Mouse (Mus musculus) neural tube, embryonic 11.5 days (tissue): ENCODE results near the gene Gm21976. TPM values are rescaled to one million over a fixed set of nuclear protein-coding genes. Genes with fewer than 3 reads are reported as not detected.

Source experiments
- ATAC-seq: fragments of 200-750 bp; cut with Nextera tagmentation; 2 replicates; pipeline ENCODE4 v1.8.0; 2017; ENCODE audit warnings: moderate number of reproducible peaks, mild to moderate bottlenecking, moderate TSS enrichment, moderate library complexity; ENCODE audit not compliant: insufficient read depth, low FRiP score, low TSS enrichment
- DNase-seq: peaks from one replicate; pipeline ENCODE4 v3.0.0-alpha.2; 2015; ENCODE audit warnings: low spot score
- H3K27ac ChIP-seq: fragments of 300-500 bp; sonication (generic); 2 replicates; pipeline ENCODE4 v1.5.1; 2014; ENCODE audit warnings: low read depth, mild to moderate bottlenecking, low read length
- H3K27me3 ChIP-seq: fragments of 300-500 bp; sonication (generic); 2 replicates; pipeline ENCODE4 v1.6.1; 2014; ENCODE audit warnings: mild to moderate bottlenecking, low read length, mixed read lengths; ENCODE audit not compliant: control insufficient read depth, insufficient read depth
- H3K36me3 ChIP-seq: fragments of 300-500 bp; sonication (generic); 2 replicates; pipeline ENCODE4 v1.6.1; 2014; ENCODE audit warnings: mild to moderate bottlenecking, low read length, moderate library complexity, mixed read lengths; ENCODE audit not compliant: control insufficient read depth, insufficient read depth
- H3K4me1 ChIP-seq: fragments of 300-500 bp; sonication (generic); 2 replicates; pipeline ENCODE4 v1.6.1; 2014; ENCODE audit warnings: low read length, mixed read lengths; ENCODE audit not compliant: control insufficient read depth, insufficient read depth
- H3K4me2 ChIP-seq: fragments of 300-500 bp; sonication (generic); 2 replicates; pipeline ENCODE4 v1.6.1; 2014; ENCODE audit warnings: low read depth, mild to moderate bottlenecking, moderate library complexity
- H3K4me3 ChIP-seq: fragments of 300-500 bp; sonication (generic); 2 replicates; pipeline ENCODE4 v1.5.1; 2014; ENCODE audit warnings: low read depth, low read length
- H3K9ac ChIP-seq: fragments of 300-500 bp; sonication (generic); 2 replicates; pipeline ENCODE4 v1.6.1; 2014; ENCODE audit warnings: mild to moderate bottlenecking, low read length
- H3K9me3 ChIP-seq: fragments of 300-500 bp; sonication (generic); 2 replicates; pipeline ENCODE4 v1.6.1; 2016; ENCODE audit warnings: low read length; ENCODE audit not compliant: control insufficient read depth
- WGBS: fragments of 180-500 bp; shearing (Covaris S2); extraction: QIAGEN DNeasy Blood & Tissue Kit; methylation state at CpG from one replicate; pipeline ENCODE4 v1.1.7; 2014; 5-methylcytosine and 5-hydroxymethylcytosine counted together
- polyA plus RNA-seq: library from polyadenylated mRNA; unstranded; fragments of >200 nt; fragmentation: Nextera tagmentation; extraction: Ambion mirVana; gene quantifications from 2 replicates; pipeline ENCODE4 v1.2.1, GENCODE M21; 2014

Gene Gm21976
- polyA plus RNA-seq, 1 experiment from 2014 or later, result not detected

- Histone ChIP-seq H3K4me2 (peak overlapping the region; percentile 54), H3K36me3 (peaks cover 1% of the 10 kb centered on the region; the same call in 1 of the 2 replicates), H3K27ac (peak overlapping the region; percentile 84), H3K4me3 (peak overlapping the region; percentile 100), H3K9me3 (no peaks in the 10 kb centered on the region), H3K9ac (peak overlapping the region; percentile 98), H3K27me3 (no peaks in the 10 kb centered on the region), H3K4me1 (peaks cover 4% of the 10 kb centered on the region; the same call in 1 of the 2 replicates)
- DNase-seq, result no peak
- no peak for ATAC-seq
- 3% methylated on average over 16 of the region's 16 CpGs for WGBS
Observed at GRCm38 (mm10) chr13:98317246-98317677, 37.6 kb downstream of the Gm21976 start.

DNA sequence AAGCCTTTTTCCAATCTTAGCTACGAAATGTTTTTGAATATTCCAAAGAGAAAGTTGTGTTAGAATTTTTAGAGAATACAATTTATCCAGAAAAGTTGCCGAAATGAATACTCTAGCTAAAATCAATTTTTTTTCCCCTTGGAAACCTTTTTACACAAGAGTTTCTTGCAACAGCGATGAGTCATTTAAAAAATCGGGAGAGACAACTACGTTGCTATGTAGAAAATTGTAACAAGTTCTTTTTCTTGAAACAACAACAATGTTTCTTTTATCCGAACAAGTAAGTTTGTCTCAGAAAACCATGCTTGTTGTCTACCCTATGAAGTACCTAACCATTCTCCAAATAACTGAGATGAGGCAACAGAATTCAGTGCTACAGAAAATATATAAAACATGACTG is 38.2 kb downstream of the Gm21976 start:
- DNase-seq, result no peak
- no peak overlapping the region for H3K4me3 ChIP-seq
- peaks cover 4% of the 10 kb centered on the region; the same call in 1 of the 2 replicates for H3K4me1 ChIP-seq
- H3K27me3 ChIP-seq, result no peaks in the 10 kb centered on the region
- no peaks in the 10 kb centered on the region for H3K9me3 ChIP-seq
- no peak overlapping the region for H3K9ac ChIP-seq
- H3K4me2 ChIP-seq, result no peak overlapping the region; the same call in 1 of the 2 replicates
- 87% methylated on average over 6 of the region's 6 CpGs for WGBS
- no peak overlapping the region for H3K27ac ChIP-seq
- no peaks in the 10 kb centered on the region for H3K36me3 ChIP-seq
- no peak for ATAC-seq

DNA sequence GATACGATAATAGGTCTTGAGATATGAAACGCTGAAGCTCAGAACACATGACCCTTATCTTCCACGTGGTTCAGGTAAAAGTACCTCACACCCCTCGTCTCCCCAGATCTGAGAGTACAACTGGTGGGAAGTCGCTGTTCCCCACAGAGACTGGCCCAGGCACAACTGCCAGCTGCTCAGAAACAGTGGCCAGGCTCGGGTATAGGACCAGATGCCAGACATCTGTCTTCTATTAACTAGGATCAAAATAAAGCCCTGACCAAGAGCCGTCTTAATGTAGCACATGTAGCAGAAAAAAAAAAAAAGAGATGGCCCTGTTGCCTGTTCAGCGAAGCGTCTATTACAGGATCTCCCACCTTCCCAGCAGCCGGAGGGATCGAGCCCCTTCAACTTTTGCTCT is 45.3 kb downstream of the Gm21976 start:
- no peak overlapping the region for H3K9ac ChIP-seq
- H3K4me3 ChIP-seq, result no peak overlapping the region
- no peaks in the 10 kb centered on the region for H3K27me3 ChIP-seq
- no peaks in the 10 kb centered on the region for H3K4me1 ChIP-seq
- H3K4me2 ChIP-seq, result no peak overlapping the region
- no peaks in the 10 kb centered on the region for H3K36me3 ChIP-seq
- H3K9me3 ChIP-seq, result no peaks in the 10 kb centered on the region
- no peak overlapping the region for H3K27ac ChIP-seq
- WGBS, result 70% methylated on average over 11 of the region's 11 CpGs
- ATAC-seq (no peak), DNase-seq (no peak)

DNA sequence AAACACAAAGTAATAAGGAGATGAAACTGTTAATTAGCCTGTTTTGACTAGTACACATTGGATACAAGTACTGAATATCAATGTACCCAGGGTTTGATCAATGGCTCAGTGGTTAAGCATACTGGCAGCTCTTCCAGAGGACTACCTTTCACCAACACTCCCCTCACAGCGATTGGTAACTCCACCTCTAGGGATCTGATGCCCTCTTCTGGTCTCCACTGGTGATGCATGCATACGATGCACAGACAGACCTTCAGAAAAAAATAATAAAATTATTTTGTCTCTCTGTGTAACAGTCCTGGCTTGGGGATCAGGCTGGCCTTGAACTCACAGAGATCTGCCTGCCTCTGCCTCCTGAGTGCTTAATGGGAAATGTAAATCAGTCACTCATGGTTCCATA is 52.4 kb downstream of the Gm21976 start:
- 57% methylated on average over 2 of the region's 2 CpGs for WGBS
- DNase-seq (no peak), ATAC-seq (no peak)
- Histone ChIP-seq H3K4me3 (no peak overlapping the region), H3K27me3 (no peaks in the 10 kb centered on the region), H3K27ac (no peak overlapping the region), H3K9ac (no peak overlapping the region), H3K4me2 (no peak overlapping the region), H3K4me1 (no peaks in the 10 kb centered on the region), H3K9me3 (no peaks in the 10 kb centered on the region), H3K36me3 (no peaks in the 10 kb centered on the region)

- Histone ChIP-seq H3K9ac (no peak overlapping the region), H3K4me2 (no peak overlapping the region), H3K4me1 (no peaks in the 10 kb centered on the region), H3K4me3 (no peak overlapping the region), H3K27me3 (no peaks in the 10 kb centered on the region), H3K9me3 (no peaks in the 10 kb centered on the region), H3K36me3 (no peaks in the 10 kb centered on the region), H3K27ac (no peak overlapping the region)
- 77% methylated on average over 1 of the region's 1 CpGs for WGBS
- no peak for ATAC-seq
- no peak for DNase-seq
Observed at GRCm38 (mm10) chr13:98336205-98336604, 56.5 kb downstream of the Gm21976 start.

- no peaks in the 10 kb centered on the region for H3K4me1 ChIP-seq
- no peak overlapping the region for H3K4me2 ChIP-seq
- no peaks in the 10 kb centered on the region for H3K9me3 ChIP-seq
- 76% methylated on average over 5 of the region's 5 CpGs for WGBS
- H3K27ac ChIP-seq, result no peak overlapping the region
- H3K36me3 ChIP-seq, result no peaks in the 10 kb centered on the region
- no peak overlapping the region for H3K4me3 ChIP-seq
- H3K27me3 ChIP-seq, result no peaks in the 10 kb centered on the region
- ATAC-seq (no peak), DNase-seq (no peak)
- no peak overlapping the region for H3K9ac ChIP-seq
Observed at GRCm38 (mm10) chr13:98340506-98340905, 60.8 kb downstream of the Gm21976 start.

GRCm38 (mm10) chr13:98349491-98349890 is 69.8 kb downstream of the Gm21976 start:
- Histone ChIP-seq H3K36me3 (no peaks in the 10 kb centered on the region), H3K9ac (no peak overlapping the region), H3K4me1 (no peaks in the 10 kb centered on the region), H3K4me3 (no peak overlapping the region), H3K27ac (no peak overlapping the region), H3K27me3 (peaks cover 46% of the 10 kb centered on the region), H3K9me3 (no peaks in the 10 kb centered on the region), H3K4me2 (no peak overlapping the region)
- ATAC-seq (no peak), DNase-seq (no peak)
- WGBS, result 90% methylated on average over 4 of the region's 4 CpGs

DNA sequence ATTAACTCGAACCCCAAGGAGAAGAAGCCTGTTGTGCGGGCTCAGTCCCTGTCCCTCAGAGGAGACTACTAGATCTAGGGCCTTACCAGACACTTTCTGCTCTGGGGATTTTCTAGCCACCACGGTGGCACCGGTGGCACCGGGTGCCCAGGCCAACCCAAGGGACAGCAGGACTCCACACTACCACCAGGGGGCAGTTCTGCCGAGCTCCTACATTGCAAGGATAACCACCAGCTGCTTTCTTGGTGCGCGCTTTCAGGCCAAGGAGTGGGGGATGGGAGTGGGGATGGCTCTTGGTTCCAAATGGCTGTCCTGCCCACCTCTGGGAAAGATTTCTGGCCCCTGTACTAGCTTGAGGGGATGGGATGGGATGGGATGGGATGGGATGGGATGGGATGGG is 71.8 kb downstream of the Gm21976 start:
- Histone ChIP-seq H3K4me2 (no peak overlapping the region), H3K27me3 (peaks cover 63% of the 10 kb centered on the region), H3K36me3 (no peaks in the 10 kb centered on the region), H3K4me1 (peaks cover 10% of the 10 kb centered on the region), H3K9ac (no peak overlapping the region), H3K4me3 (no peak overlapping the region), H3K9me3 (no peaks in the 10 kb centered on the region), H3K27ac (no peak overlapping the region)
- ATAC-seq, result no peak
- WGBS, result 8% methylated on average over 8 of the region's 8 CpGs
- no peak for DNase-seq

GRCm38 (mm10) chr13:98352381-98352975 is 72.8 kb downstream of the Gm21976 start:
- no peak for ATAC-seq
- H3K4me1 ChIP-seq, result peaks cover 10% of the 10 kb centered on the region
- H3K9me3 ChIP-seq, result no peaks in the 10 kb centered on the region
- H3K4me2 ChIP-seq, result no peak overlapping the region
- WGBS, result 7% methylated on average over 14 of the region's 14 CpGs
- no peak overlapping the region for H3K27ac ChIP-seq
- H3K36me3 ChIP-seq, result no peaks in the 10 kb centered on the region
- H3K9ac ChIP-seq, result no peak overlapping the region
- DNase-seq, result peak; percentile 11
- peaks cover 69% of the 10 kb centered on the region for H3K27me3 ChIP-seq
- no peak overlapping the region for H3K4me3 ChIP-seq
